Mouse (Mus musculus): Measurements from ENCODE around the gene Ppp1r14d. TPM values are rescaled to one million over a fixed set of nuclear protein-coding genes. Genes with fewer than 3 reads are reported as not detected.
A peak's percentile ranks its signal among the peaks of the same experiment; 100 is the strongest.

Ppp1r14d gene
- polyA plus RNA-seq (2012; ENCODE audit: insufficient read depth, insufficient read length, missing spikeins) = not detected in 2 replicates

DNA sequence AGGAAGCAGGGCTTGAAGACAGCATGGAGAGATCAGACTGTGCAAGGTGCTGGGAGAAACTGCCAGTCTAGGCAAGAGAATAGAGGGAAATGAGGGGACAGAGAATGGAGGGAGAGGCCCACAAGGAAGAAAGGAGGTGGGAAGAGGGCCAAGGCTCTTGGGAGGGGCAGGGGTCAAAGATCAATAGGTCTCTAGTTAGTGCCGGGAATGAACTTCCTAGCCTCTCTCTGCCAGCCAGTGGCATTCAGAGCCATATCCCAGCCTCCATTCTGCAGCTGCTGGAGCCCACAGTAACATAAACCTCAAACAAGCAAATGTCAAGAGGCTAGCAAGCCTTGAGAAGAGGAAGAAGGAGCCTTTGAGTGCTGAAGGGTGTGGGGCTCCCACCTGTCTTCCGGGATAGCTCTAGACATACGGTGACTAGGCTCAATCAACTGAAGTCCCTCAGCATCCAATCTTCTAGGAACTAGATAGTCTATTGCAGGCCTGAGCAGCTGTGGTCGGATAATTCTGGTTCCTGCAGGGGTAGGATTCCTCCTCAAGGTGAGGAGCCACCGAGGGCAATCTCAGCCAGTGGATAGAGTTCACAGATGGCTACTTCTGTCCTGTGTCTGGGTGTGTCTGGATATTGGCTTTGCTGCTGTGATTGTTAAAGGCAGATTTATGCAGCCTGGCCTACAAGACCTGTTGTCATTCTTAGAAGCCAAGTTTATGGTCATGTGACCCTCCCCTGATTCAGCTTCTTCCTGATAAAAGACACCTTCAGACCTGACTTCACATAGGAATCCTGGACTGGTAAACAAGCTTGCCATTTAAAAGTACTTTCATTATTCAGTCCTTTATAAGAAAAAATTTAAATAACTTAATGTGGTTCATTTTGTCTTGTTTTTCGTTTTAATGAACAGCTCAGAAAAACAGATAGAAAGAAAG lies at the start of gene Ppp1r14d:
Gene Ppp1r14d (minus strand): TSS at position 132 of the 930 bp plus-strand sequence.
- Histone ChIP-seq H3K27ac (replicated peaks; ENCODE audit: low read depth, low read length) (no peak within 1 kb of the TSS), H3K4me3 (ENCODE audit: insufficient read depth, low read depth, low read length) (no peak within 1 kb of the TSS), H3K4me1 (ENCODE audit: control insufficient read depth, insufficient read depth, insufficient read length, low read length) (no peaks in the 10 kb centered on the region)

DNA sequence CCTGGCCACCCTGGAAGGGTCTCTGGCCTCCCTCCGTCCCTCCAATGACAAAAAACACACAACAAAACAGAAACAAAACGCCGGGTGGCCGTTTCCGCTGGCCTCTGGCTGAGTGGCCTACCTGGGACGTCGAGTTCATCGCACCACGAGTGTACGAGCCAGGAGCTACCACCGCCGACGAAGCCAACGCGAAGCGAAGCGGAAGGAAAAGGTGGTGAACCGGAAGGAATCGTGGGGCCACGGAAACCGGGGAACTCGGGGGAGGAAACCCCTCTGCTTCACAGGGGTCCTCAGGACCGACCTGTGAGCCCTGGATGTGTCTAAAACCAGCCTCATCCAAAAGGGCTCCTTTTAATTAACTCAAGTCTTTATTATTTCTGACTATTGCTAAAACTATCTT lies 48.1 kb upstream of the Ppp1r14d start:
- Histone ChIP-seq H3K4me3 (ENCODE audit: insufficient read depth, low read depth, low read length) (no peak overlapping the region), H3K27ac (replicated peaks; ENCODE audit: low read depth, low read length) (no peak overlapping the region)

DNA sequence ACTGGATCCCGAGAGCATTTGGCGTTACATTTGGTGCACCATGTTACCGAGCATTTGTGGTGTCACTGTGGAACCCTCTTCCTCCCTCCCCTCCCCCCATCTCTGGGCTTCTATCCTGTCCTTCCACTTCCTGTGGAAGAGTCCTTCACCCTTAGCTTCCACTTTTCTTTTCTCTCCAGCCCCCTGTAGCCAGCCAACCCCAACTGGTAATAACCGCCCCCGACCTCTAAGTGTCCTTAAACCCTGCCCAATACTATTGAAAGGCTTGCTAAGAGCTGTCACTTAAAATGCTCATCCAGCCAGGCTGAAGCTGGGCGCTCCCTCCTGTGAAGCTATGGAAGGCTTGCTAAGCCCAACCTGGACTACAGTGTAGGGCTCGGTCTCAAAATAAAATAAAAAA lies 47.2 kb upstream of the Ppp1r14d start:
- no peak overlapping the region for H3K4me3 ChIP-seq (ENCODE audit: insufficient read depth, low read depth, low read length)
- no peak overlapping the region for H3K27ac ChIP-seq (replicated peaks; ENCODE audit: low read depth, low read length)
- H3K4me1 ChIP-seq (ENCODE audit: control insufficient read depth, insufficient read depth, insufficient read length, low read length) = no peaks in the 10 kb centered on the region

More for the DNA sequence above, 48.1 kb upstream of the Ppp1r14d start:
- no peaks in the 10 kb centered on the region for H3K4me1 ChIP-seq (ENCODE audit: control insufficient read depth, insufficient read depth, insufficient read length, low read length)

DNA sequence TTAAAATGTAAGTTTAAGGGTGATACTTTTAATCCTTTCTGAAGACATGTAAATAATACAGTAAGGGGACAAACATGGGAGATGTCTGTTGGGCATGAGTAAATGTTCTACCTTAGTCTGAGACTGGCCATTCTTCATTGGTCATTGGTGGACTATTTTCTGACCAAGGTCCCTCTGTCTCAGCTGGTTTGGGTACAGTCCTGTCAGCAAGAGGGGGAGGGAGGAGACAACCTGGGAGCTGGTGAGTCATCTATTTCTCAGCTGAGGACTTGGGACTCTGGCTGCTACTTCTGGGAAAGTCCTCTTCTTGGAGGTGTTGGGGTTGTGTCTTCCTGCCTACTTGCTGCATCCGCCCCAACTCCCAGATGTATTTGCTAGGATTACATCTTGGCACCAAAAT lies 44.4 kb upstream of the Ppp1r14d start:
- Histone ChIP-seq H3K4me3 (ENCODE audit: insufficient read depth, low read depth, low read length) (no peak overlapping the region), H3K4me1 (ENCODE audit: control insufficient read depth, insufficient read depth, insufficient read length, low read length) (no peaks in the 10 kb centered on the region), H3K27ac (replicated peaks; ENCODE audit: low read depth, low read length) (no peak overlapping the region)

DNA sequence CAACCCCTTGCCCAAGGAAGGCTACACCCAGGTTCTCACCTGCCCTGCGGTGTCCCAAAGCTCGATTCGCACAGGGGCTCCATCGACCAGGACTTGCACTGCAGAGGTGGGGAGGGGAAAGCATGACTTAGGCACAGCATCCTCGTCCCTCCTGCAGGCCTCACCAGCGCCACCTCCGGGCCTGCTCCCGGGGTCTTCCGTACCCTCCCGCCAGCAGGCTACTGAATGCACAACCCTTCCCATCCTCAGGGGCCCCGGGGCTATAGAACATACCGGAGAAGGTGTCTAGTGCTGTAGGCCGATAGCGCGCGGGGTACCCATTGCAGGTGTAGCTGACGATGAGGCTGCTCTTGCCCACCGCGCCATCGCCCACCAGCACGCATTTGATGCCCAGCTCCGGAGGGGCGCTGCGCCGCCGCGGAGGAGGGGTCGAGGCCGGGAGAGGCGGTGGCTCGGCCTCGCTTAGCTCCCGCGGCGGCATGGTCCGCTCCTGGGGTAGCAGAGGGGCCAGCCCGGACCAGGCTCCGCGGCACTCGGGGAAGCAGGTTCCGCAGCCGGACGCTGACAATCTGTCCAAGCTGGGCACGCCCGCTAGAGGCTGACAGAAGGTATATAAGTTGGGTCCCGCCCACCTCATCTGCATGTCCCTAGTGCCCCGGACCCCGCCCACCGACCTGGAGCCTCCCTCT lies 41.1 kb upstream of the Ppp1r14d start, which contains the start of gene Rhov:
Gene Rhov (minus strand): TSS at position 630 of the 689 bp plus-strand sequence.
- peak within 1 kb of the TSS; percentile 55 for H3K4me3 ChIP-seq (ENCODE audit: insufficient read depth, low read depth, low read length)
- H3K4me1 ChIP-seq (ENCODE audit: control insufficient read depth, insufficient read depth, insufficient read length, low read length) = no peaks in the 10 kb centered on the region
- H3K27ac ChIP-seq (replicated peaks; ENCODE audit: low read depth, low read length) = no peak within 1 kb of the TSS

DNA sequence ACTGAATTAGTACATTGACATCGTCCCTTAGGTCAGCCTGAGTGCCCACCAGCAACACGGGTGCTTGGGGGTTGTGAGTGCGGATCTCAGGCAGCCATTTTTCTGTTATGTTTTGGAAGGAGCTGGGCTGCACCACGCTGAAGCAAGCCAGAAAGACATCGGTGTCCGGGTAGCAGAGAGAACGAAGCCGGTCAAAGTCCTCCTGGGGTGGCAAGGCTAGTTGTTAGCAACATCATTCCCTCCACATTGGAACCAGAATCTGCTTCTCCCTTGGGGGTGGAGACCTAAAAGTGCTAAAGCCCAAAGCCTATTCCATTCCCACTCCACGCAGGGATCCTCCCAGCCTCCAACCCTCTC lies 40.6 kb upstream of the Ppp1r14d start:
- Histone ChIP-seq H3K4me3 (ENCODE audit: insufficient read depth, low read depth, low read length) (no peak overlapping the region; the same call in 1 of the 2 replicates), H3K27ac (replicated peaks; ENCODE audit: low read depth, low read length) (no peak overlapping the region), H3K4me1 (ENCODE audit: control insufficient read depth, insufficient read depth, insufficient read length, low read length) (no peaks in the 10 kb centered on the region)

DNA sequence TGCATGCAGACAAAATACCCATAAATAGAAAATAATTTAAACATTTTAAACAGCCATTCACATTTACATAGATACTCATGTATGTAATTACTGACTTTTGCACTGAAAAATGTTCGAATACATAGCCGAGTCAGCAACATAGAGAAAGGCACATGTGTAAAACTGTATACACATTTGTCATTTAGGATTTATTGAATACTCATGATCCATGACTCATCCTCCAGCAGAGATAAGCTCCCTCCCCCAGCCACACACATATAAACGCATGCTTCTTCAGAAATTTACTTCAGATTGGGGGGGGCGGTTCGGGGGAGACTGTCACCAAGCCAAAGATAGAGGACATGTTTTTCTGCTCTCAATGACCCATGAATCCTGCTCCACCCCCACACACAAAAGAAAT lies 34.1 kb upstream of the Ppp1r14d start:
- Histone ChIP-seq H3K27ac (replicated peaks; ENCODE audit: low read depth, low read length) (no peak overlapping the region), H3K4me3 (ENCODE audit: insufficient read depth, low read depth, low read length) (no peak overlapping the region), H3K4me1 (ENCODE audit: control insufficient read depth, insufficient read depth, insufficient read length, low read length) (no peaks in the 10 kb centered on the region)

DNA sequence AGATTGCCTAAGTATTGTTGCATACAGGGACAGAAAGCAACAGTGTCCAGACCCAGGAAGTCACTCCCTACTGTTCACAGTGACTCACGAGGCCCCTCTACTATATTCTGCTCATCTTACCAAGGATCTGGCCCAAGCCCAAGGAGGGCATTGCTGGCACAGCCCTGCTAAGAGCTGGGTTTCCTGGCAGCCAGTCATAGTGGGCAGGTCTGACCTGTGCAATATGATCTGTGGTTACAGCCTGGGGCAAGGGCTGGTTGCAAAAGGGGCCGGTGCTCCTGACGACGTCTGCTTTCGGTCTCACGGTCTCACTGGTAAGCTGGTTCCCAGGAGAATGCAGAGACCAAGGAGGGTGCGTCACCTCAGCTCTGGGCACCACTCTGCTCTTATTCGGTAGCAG lies 33.3 kb upstream of the Ppp1r14d start:
- Histone ChIP-seq H3K4me3 (ENCODE audit: insufficient read depth, low read depth, low read length) (no peak overlapping the region), H3K27ac (replicated peaks; ENCODE audit: low read depth, low read length) (no peak overlapping the region), H3K4me1 (ENCODE audit: control insufficient read depth, insufficient read depth, insufficient read length, low read length) (no peaks in the 10 kb centered on the region)

DNA sequence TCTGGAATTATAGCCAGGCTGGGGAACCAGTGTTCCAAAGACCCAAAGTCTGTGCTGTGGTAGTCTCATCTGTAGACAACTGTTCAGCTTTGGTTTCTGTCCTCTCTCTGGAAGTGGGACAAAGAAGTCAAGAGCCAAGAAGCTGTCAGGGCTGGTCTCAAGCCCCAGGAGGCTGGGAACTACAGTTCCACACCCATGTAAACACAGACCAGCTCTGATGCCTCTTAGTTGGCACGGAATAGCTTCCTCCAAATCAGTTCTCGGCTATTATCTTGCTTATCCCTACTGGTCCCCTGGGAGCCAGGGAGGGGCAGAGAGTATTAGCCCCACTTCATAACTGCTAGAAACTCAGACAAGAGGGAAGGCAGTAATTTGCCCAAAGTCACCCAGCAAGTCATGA lies 31.6 kb upstream of the Ppp1r14d start:
- H3K27ac ChIP-seq (replicated peaks; ENCODE audit: low read depth, low read length) = no peak overlapping the region
- H3K4me1 ChIP-seq (ENCODE audit: control insufficient read depth, insufficient read depth, insufficient read length, low read length) = no peaks in the 10 kb centered on the region
- H3K4me3 ChIP-seq (ENCODE audit: insufficient read depth, low read depth, low read length) = no peak overlapping the region

DNA sequence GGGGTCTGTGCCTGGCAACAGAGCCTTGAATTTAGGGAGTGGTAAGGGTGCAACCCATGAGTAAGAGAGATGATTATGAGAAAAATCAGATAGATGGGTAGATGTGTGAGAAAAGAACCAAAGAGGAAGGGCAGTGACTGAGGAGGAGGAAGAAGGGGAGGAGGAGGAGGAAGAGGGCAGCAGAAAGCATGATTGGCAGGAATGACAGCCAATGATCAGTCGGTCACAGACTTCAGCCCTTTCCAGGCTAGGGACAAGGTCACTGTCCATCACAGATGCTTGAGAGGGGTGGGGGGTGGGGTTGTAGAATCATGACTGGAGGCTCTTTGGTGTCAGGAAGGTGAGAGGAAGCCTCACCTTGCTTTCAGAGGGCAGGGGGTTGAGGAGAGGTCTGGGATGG lies 30.8 kb upstream of the Ppp1r14d start:
- no peak overlapping the region for H3K27ac ChIP-seq (replicated peaks; ENCODE audit: low read depth, low read length)
- no peak overlapping the region for H3K4me3 ChIP-seq (ENCODE audit: insufficient read depth, low read depth, low read length)
- H3K4me1 ChIP-seq (ENCODE audit: control insufficient read depth, insufficient read depth, insufficient read length, low read length) = no peaks in the 10 kb centered on the region

DNA sequence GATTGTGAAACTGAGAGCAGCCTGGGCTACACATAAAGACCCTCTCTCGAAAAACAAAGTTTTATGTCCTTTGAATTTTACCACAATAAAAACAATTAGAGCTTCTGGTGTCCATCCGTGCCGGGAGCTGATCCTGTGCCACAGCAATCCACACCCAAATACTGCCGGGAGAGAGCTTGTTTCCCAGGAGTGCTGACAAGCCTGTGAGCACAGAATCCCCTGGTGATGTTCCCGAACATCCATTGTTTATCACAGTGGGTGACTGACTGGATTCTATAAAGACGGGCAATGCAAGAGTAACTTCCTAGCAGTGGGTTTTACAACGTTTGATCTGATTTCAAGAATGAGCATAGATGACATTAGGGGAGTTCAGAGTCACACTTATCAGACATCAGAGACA lies 25.3 kb upstream of the Ppp1r14d start:
- H3K4me1 ChIP-seq (ENCODE audit: control insufficient read depth, insufficient read depth, insufficient read length, low read length) = no peaks in the 10 kb centered on the region
- no peak overlapping the region for H3K4me3 ChIP-seq (ENCODE audit: insufficient read depth, low read depth, low read length)
- H3K27ac ChIP-seq (replicated peaks; ENCODE audit: low read depth, low read length) = no peak overlapping the region

DNA sequence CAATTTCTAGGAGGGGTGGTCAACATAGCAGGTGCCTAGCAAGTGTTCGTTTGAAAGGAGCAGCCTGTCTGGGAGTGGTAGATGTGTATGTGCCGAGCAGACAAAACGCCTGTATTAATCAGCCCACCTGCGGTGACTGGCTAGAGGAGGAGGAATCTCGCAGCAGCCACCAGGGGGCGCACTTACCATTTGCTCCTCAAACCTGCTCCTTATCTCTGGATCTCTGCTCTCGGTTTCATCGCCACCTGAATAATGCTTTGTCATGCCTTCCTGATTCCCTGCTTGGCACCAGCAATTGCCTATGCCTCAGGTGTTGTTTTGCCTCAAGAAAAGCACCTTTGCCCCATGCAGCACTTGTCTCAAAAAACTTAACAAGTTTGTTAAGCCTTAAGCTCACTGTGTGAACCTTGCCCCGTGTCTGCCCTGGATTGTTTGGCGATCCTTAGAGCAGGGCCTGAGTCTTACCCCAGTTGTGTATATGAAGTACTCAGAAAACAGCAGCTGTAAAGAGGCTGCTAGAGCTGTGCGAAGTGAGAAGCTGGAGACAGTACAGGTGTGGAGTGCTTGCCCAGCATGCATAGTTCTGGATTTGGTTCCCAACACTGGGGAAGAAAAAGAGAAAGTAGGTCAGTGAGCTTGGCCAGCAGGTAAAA lies 21.2 kb upstream of the Ppp1r14d start:
- no peaks in the 10 kb centered on the region for H3K4me1 ChIP-seq (ENCODE audit: control insufficient read depth, insufficient read depth, insufficient read length, low read length)
- no peak overlapping the region; the same call in 1 of the 2 replicates for H3K4me3 ChIP-seq (ENCODE audit: insufficient read depth, low read depth, low read length)
- H3K27ac ChIP-seq (replicated peaks; ENCODE audit: low read depth, low read length) = no peak overlapping the region

DNA sequence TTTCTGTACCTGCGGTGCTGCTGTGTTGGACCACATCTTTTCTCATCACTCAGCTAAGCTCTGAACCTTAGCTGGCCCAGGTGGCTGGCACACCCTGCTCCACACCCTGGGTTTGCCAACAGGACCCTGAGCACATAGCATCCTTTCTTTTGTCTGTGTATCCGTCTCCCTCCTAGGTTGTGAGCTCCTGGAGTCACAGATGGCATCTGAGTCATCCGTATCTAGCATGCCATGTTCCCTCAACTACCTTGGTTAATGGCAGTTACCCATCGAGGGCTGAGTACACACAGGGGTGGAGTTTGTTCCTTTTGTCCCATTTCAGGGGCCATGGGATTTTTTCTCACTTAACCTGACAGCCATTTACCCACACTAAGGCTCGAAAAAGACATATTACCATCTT lies 20.7 kb upstream of the Ppp1r14d start:
- no peak overlapping the region for H3K27ac ChIP-seq (replicated peaks; ENCODE audit: low read depth, low read length)
- no peaks in the 10 kb centered on the region for H3K4me1 ChIP-seq (ENCODE audit: control insufficient read depth, insufficient read depth, insufficient read length, low read length)
- H3K4me3 ChIP-seq (ENCODE audit: insufficient read depth, low read depth, low read length) = no peak overlapping the region

DNA sequence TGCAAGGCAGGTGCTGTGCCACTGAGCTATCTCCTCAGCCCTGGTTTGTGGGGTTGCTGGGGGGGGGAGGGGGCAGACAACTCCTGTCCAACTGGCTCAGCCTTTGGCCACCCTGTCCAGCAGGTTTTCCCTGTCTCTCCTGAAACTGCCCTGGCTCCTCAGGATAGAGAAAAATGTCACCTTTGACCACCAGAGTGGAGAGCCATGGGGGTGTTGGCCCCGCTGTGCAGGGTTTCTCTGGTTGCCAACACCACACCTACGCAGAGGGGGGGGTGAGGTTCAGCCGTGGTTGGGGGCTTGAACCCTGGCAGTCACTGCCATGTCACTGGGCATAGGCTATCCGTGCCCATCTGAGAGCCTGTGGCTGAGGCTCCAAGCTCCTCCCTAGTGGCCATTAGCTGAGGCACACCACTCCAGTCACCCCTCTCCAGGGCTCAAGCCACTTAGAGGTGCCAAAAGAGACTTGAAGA lies 19.9 kb upstream of the Ppp1r14d start:
- H3K27ac ChIP-seq (replicated peaks; ENCODE audit: low read depth, low read length) = no peak overlapping the region
- H3K4me1 ChIP-seq (ENCODE audit: control insufficient read depth, insufficient read depth, insufficient read length, low read length) = no peaks in the 10 kb centered on the region
- H3K4me3 ChIP-seq (ENCODE audit: insufficient read depth, low read depth, low read length) = no peak overlapping the region

DNA sequence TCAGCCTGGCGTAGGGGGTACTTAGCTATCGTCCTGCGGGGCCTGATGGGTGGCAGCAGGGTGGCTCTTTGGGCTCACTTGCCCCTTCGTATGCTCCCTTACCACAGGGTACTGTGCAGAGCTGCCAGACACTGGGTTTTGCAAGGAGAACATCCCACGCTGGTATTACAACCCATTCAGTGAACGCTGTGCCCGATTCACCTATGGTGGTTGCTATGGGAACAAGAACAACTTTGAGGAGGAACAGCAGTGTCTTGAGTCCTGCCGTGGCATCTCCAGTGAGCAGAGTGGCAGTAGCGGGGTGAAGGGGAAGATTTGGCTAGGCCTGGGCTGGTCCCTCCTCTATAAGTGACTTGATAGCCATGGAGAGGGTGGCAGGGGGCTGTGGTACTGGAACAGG lies 18.2 kb upstream of the Ppp1r14d start:
- H3K27ac ChIP-seq (replicated peaks; ENCODE audit: low read depth, low read length) = no peak overlapping the region
- no peaks in the 10 kb centered on the region for H3K4me1 ChIP-seq (ENCODE audit: control insufficient read depth, insufficient read depth, insufficient read length, low read length)

More for the DNA sequence above, 18.2 kb upstream of the Ppp1r14d start:
- no peak overlapping the region for H3K4me3 ChIP-seq (ENCODE audit: insufficient read depth, low read depth, low read length)
